Mouse (Mus musculus): Measurements from ENCODE around the gene Ryr2. TPM values are rescaled to one million over a fixed set of nuclear protein-coding genes. Genes with fewer than 3 reads are reported as not detected.
"Not testable (repeated sequence)": the region's sequence is repeated elsewhere in the genome, so short reads cannot be mapped to it uniquely, and the experiment has no call there.

The Ryr2 gene
- polyA plus RNA-seq (2012; rRNA removed) = 1.2 and 2.0 TPM in 2 replicates

DNA sequence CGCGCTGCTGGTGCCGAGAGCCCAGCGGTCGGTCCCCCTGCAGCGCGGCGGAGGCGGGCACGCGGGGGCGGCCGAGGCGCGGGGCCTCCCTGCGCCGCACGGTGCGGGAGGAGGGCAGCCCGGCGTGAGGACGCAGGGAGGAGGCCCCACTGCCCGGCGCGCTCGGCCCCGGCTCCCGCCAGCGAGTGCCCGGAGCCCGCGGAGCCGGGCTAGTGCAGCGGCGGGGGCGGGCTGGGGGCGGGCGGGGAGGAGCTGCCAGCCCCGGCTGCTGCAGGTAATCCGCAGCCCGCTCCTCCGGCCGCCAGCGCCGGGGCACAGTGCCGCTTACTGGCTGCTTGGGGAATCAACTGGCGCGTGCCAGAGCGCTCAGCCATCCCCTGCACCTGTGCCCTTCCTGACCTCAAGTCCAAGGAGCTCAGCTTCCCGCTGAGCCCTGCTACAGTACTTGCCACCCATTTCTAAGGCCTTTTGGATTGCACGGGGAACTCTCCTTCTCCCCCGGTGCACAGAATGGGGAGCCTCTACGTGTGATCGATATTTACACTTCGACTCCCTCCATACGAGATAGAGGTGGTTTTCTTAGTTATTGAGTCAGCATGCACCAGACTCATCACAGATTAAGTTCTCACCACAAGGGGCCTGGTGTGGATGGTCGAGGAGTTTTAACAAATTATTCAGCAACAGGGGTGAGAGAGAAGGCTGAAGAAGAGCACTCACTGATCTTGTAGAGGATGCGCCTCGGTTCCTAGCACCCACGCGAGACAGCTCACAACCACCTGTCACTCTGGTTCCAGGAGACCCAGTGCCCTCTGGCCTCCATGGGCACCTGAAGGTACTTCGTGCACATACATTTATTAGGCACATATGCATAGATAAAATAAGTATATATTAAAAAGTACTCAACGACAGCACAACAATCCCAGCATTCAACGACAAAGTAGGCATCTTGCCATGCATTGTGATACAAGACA lies at the start of gene Ryr2:
Ryr2 (minus strand) TSS at position 284 of the 971 bp plus-strand sequence.
- peak; percentile 30 for DNase-seq (ENCODE audit: low spot score)

DNA sequence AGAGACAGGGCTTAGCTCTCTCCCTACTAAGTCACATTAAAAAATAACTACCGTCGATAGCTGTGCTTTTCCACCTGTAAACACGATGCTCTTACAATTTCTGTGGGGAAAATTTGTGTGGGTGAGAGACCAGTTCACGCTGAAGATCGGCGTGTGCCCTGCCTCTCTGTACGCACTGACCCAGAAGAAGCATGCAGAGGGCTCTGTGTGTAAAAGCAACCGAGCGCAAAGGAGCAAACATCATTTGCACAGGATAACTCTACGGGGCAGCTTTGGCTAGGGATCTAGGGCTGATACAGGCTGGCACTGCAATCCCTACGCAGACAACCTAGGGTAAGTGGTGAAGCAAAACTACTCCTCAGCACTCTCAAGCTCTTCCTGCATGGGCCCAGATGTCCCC lies 47.2 kb upstream of the Ryr2 start:
- no peak for DNase-seq (ENCODE audit: low spot score)

GRCm38 (mm10) chr13:12146918-12147507 lies 40.3 kb upstream of the Ryr2 start:
- DNase-seq (ENCODE audit: low spot score) = no peak

- DNase-seq (ENCODE audit: low spot score) = no peak
These were observed 39.7 kb upstream of the Ryr2 start for GRCm38 (mm10) chr13:12146402-12146801.

DNA sequence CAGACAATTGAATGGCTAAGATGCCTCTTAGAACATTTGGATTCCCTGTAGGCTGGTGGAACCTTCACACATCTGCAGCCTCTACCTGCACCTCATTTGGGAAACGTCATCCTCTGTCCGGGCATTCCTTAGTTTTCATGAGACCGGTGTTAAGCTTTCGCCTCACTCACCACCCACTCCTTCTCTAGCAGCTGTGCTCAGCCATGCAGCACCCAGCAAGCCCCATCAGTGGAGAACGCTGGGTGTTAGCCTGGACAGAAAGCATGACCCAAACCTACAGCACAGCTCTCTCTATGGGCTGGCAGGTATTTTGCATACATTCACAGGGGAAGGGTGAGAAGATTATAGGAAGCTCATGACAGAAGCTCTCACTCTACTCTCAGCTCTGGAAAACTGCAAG lies 36.6 kb upstream of the Ryr2 start:
- DNase-seq (ENCODE audit: low spot score) = no peak

- not testable (repeated sequence) for DNase-seq (ENCODE audit: low spot score)
These were observed 29.7 kb upstream of the Ryr2 start for GRCm38 (mm10) chr13:12136461-12136860.

- DNase-seq (ENCODE audit: low spot score) = no peak
These were observed 26.8 kb upstream of the Ryr2 start for GRCm38 (mm10) chr13:12133549-12133948.

DNA sequence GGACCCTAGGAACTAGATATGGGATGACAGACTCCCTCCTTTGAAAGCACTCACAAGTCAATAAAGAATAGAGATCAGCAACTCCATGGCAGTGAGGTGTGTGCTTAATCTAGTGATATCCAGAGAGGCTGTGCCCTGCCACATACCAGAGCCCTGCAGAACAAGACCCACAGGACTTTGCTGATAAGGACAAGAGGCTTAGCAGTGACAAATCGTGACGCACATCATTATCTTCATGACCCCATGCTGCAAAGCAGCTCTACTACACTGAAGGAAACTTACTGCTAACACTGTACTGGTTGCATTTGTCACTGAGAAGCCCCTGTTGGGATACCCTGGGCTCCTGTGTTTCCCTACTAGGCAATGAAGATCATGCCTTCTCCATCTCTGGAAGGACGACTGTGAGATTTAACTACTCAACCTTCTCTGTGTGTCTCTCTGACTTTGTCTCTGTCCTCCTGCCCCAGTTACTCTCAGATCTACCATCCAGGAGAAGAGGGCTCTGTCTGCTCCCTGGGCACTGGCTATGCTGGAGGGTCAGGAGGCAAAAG lies 25.5 kb upstream of the Ryr2 start:
- no peak for DNase-seq (ENCODE audit: low spot score)

- DNase-seq (ENCODE audit: low spot score) = no peak
These were observed 22.4 kb upstream of the Ryr2 start for GRCm38 (mm10) chr13:12129121-12129520.

DNA sequence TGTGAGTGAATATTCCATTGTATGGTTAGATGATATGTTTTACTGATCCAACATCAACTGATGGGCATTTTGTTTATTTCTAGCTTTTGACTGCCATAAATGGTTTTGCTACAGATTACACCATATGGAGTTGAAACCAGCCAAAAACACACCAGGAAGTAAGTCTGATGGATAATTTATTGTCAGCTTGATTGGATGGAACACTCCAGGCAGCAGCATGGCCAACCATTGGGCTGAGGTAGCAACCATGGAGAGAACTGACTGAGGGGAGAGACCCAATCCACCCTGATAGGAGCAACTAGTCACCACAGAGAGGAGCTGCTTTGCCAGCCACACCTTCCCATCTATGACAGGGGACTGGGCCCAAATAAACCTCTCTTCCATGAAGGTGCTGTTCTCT lies 19.4 kb upstream of the Ryr2 start:
- no peak for DNase-seq (ENCODE audit: low spot score)

DNA sequence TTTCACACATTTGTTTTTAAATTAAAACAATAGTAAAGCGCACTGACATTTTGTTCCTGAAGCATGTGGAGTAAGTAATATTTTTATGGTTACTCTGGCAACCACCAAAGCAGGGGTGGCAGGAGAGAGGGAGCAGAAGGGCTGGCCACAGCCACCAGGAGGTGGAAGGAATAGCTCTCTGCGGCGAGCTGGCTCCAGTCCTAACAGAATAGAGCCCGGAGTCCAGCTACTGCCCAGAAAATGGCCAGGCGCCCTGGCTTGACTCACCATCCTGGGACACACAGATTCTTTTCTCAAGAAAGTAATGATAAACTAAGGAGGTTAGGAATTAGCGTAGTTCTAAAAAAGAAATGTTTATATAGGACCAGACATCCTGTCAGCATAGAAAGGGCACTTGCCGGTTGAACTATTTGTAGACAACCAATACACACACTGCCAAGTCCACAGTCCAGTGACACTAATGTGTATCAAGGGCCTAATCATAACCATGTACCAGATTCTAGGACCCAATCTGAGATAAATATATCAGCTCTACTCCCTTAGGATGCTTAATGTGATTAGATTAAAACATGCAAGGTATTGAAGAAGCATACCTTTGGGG lies 18.3 kb upstream of the Ryr2 start:
- no peak for DNase-seq (ENCODE audit: low spot score)

- no peak for DNase-seq (ENCODE audit: low spot score)
These were observed 8.8 kb upstream of the Ryr2 start for GRCm38 (mm10) chr13:12115551-12115950.

- DNase-seq (ENCODE audit: low spot score) = no peak
These were observed 8.1 kb upstream of the Ryr2 start for GRCm38 (mm10) chr13:12114816-12115215.

- DNase-seq (ENCODE audit: low spot score) = no peak
These were observed 2.2 kb upstream of the Ryr2 start for GRCm38 (mm10) chr13:12108955-12109354.

DNA sequence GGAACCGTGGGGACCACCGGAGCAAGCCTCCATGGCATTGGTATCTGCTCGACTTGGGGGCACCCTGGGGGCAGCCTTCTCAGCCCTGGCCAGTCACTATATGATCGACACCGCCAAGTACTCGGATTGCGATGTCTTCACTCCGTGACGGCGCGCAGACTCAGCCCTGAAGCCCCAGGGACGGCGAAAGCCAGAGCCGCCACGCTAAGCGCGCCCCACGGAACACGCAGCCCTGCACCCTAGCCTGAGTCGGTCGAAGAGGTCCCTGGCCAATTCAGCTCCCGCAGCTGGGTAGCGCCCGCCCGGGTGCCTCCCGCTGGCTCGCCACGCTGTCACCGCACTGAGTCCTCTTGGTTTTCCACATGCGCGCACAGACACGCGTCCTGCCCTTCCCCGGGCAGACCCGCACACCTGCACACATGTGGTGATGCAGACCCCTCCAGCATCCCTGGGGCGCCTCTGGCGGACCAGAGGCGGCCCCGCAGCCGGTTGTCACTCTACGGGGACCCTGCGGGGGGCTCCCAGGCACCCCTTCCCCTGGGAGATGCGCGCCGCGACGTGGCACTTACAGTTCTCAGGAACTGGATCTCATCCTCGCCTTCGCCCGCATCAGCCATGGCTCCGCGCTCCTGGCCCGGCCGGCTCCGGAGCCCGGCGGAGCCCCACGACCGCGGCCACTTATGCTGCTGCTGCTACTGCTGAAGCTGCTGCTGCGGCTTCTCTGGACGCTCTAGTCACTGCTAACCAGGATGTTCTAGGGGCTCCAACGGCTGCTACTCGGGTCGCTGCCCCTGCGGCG lies 716 bp downstream of the Ryr2 start:
- peak; percentile 26 for DNase-seq (ENCODE audit: low spot score)

GRCm38 (mm10) chr13:12105231-12105829 lies 1.4 kb downstream of the Ryr2 start:
- no peak for DNase-seq (ENCODE audit: low spot score)

GRCm38 (mm10) chr13:12104318-12104717 lies 2.4 kb downstream of the Ryr2 start:
- DNase-seq (ENCODE audit: low spot score) = no peak

- DNase-seq (ENCODE audit: low spot score) = no peak
These were observed 3.7 kb downstream of the Ryr2 start for GRCm38 (mm10) chr13:12103017-12103416.

- no peak for DNase-seq (ENCODE audit: low spot score)
These were observed 7.3 kb downstream of the Ryr2 start for GRCm38 (mm10) chr13:12099446-12099845.

GRCm38 (mm10) chr13:12098981-12099380 lies 7.8 kb downstream of the Ryr2 start:
- DNase-seq (ENCODE audit: low spot score) = no peak

DNA sequence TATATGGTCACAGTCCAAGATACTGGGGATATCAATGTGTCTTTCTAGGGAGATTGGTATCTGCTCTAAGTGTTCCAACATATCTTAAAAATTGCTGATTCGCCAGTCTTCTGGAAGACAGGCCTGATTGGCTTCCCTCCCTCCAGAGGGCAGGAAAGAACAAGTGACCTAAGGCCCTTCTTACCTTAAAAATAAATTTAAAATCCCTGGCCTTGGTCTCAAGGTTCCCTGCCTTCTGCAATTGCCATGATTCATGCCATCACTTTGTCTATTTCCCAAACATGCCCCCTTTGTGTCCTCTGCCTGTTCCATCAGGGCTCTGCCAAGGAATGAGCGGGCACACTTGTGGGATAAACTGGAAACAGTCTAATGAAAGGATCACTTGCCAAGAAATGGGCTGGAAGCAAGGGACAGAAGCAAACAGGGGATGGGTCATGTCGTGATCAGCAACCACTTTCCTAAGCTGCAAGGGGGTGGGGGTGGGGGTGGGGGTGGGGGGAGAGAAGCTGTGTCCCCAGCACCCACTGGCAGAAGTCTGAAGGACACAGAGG lies 10.3 kb downstream of the Ryr2 start:
- DNase-seq (ENCODE audit: low spot score) = no peak

Measured in urinary bladder, adult 2 months (tissue).